9 mouse cellular contexts compared by ENCODE assay signal in the genomic region with DNA sequence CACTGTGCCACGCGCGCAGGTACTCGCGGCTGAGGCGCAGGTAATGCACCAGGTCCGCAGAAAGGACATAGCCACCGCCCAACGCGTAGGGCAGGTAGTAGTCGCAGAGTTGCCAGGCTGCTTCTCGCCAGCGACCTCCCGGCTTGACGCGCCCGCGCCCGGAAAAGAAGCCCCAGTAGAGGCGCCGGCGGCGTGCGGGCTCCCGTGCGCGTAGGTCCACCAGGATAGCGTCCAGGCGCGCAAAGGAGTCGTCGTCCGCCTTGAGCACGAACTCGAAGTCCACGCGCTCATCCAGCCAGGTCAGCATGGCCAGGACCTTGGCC. TPM values are rescaled to one million over a fixed set of nuclear protein-coding genes. Genes with fewer than 3 reads are reported as not detected.
A peak's percentile ranks its signal among the peaks of the same experiment; 100 is the strongest.
DNase-seq lines count a peak whose midpoint lies in the region; ATAC-seq and TF ChIP-seq lines count a peak whose summit lies in the region.
"Had no signal": no experiment of that assay in that cellular context is flagged by ENCODE, and none has a peak within 500 bp of the region (broad histone marks: within the 10 kb centered on the region; RNA-seq: fewer than 3 reads in every experiment).

No protein-coding gene starts in this region.

- intact Hi-C loops in heart, postnatal 10 days (cut with DNase I), result loop anchor here (2.0 kb wide), 1 partner anchor 29 kb away; the partner anchor contains the start of gene C1qtnf12

- WGBS in heart, embryonic 13.5 days, result 25% methylated on average over 37 of the region's 37 CpGs
- 27% methylated on average over 37 of the region's 37 CpGs for WGBS in forebrain, embryonic 15.5 days
- WGBS in liver, embryonic 16.5 days (ENCODE audit: insufficient replicate concordance), result 25% methylated on average over 37 of the region's 37 CpGs

- peak overlapping the region; percentile 96 for H3K4me3 ChIP-seq in heart, embryonic 13.5 days
- peak overlapping the region; percentile 58 for H3K4me3 ChIP-seq in ES-Bruce4 (ENCODE audit: low read depth, low read length)
- H3K4me3 ChIP-seq in forebrain, embryonic 15.5 days, result peak overlapping the region; percentile 97
- H3K4me3 ChIP-seq in liver, embryonic 16.5 days (ENCODE audit: low read depth, low read length), result peak overlapping the region; percentile 85

- no peak for ATAC-seq in heart, embryonic 13.5 days (ENCODE audit: extremely low read depth, insufficient number of reproducible peaks, low FRiP score, low TSS enrichment)
- no peak; the same call in 1 of the 2 replicates for ATAC-seq in forebrain, embryonic 15.5 days (replicated peaks)
- no peak for ATAC-seq in liver, embryonic 16.5 days (ENCODE audit: low read depth)

- peaks cover 26% of the 10 kb centered on the region for H3K36me3 ChIP-seq in heart, embryonic 13.5 days
- H3K36me3 ChIP-seq in ES-Bruce4 (ENCODE audit: control insufficient read depth, insufficient read depth, low read length, poor library complexity, severe bottlenecking), result peaks cover 5% of the 10 kb centered on the region; the same call in 1 of the 2 replicates
- H3K36me3 ChIP-seq in forebrain, embryonic 15.5 days, result peaks cover 7% of the 10 kb centered on the region; the same call in 1 of the 2 replicates
- H3K36me3 ChIP-seq in liver, embryonic 16.5 days (ENCODE audit: control insufficient read depth, insufficient read depth), result peaks cover 6% of the 10 kb centered on the region; the same call in 1 of the 2 replicates

- TF ChIP-seq CTCF in ES-Bruce4 (IDR thresholded peaks at IDR 0.05; ENCODE audit: low read depth, low read length), result no peak

- peak overlapping the region; percentile 99 for H3K4me2 ChIP-seq in heart, embryonic 13.5 days
- peak overlapping the region; percentile 100 for H3K4me2 ChIP-seq in forebrain, embryonic 15.5 days (replicated peaks)
- peak overlapping the region; percentile 100 for H3K4me2 ChIP-seq in liver, embryonic 16.5 days (ENCODE audit: low read depth, low read length)

- peaks cover 31% of the 10 kb centered on the region for H3K4me1 ChIP-seq in heart, embryonic 13.5 days
- no peaks in the 10 kb centered on the region for H3K4me1 ChIP-seq in ES-Bruce4 (ENCODE audit: control insufficient read depth, insufficient read depth, low read length)
- peaks cover 30% of the 10 kb centered on the region for H3K4me1 ChIP-seq in forebrain, embryonic 15.5 days
- H3K4me1 ChIP-seq in liver, embryonic 16.5 days (ENCODE audit: control insufficient read depth, low read depth, low read length), result peaks cover 54% of the 10 kb centered on the region

- TF ChIP-seq POLR2A in ES-Bruce4 (IDR thresholded peaks at IDR 0.05; ENCODE audit: insufficient read depth, low read length), result no peak

- TF ChIP-seq EP300 in ES-Bruce4 (IDR thresholded peaks at IDR 0.05; ENCODE audit: insufficient read depth, low read depth, low read length), result no peak

- H3K27ac ChIP-seq in heart, embryonic 13.5 days (replicated peaks), result peak overlapping the region; percentile 92
- H3K27ac ChIP-seq in ES-Bruce4 (ENCODE audit: insufficient read depth, low read length), result no peak overlapping the region
- peak overlapping the region; percentile 98 for H3K27ac ChIP-seq in forebrain, embryonic 15.5 days (replicated peaks)
- H3K27ac ChIP-seq in liver, embryonic 16.5 days (ENCODE audit: low read length), result peak overlapping the region; percentile 89

- H3K27me3 ChIP-seq in heart, embryonic 13.5 days (replicated peaks), result no peaks in the 10 kb centered on the region
- no peaks in the 10 kb centered on the region for H3K27me3 ChIP-seq in ES-Bruce4 (ENCODE audit: control insufficient read depth, insufficient read depth, low read length, poor library complexity, severe bottlenecking)
- H3K27me3 ChIP-seq in forebrain, embryonic 15.5 days, result no peaks in the 10 kb centered on the region
- H3K27me3 ChIP-seq in liver, embryonic 16.5 days (ENCODE audit: control insufficient read depth, insufficient read depth, low read depth, low read length), result no peaks in the 10 kb centered on the region
- H3K27me3 ChIP-seq: Patski had no signal

- H3K9ac ChIP-seq in heart, embryonic 13.5 days, result peak overlapping the region; percentile 84
- peak overlapping the region; percentile 71 for H3K9ac ChIP-seq in ES-Bruce4 (ENCODE audit: low read depth, poor library complexity, severe bottlenecking)
- H3K9ac ChIP-seq in forebrain, embryonic 15.5 days (replicated peaks), result peak overlapping the region; percentile 80
- peak overlapping the region; percentile 83 for H3K9ac ChIP-seq in liver, embryonic 16.5 days (ENCODE audit: low read depth, low read length)

- no peak for DNase-seq in heart, postnatal 10 days
- no peak for DNase-seq in spleen, postnatal 14 days (ENCODE audit: low spot score in 2 of 2)
- no peak for DNase-seq in B cell, adult 2 months
- DNase-seq in c-Kit-positive CD71-positive TER-119-positive erythroid progenitor cells, embryonic 14.5 days (ENCODE audit: low spot score), result no peak

- no peaks in the 10 kb centered on the region for H3K9me3 ChIP-seq in heart, embryonic 13.5 days
- peaks cover 5% of the 10 kb centered on the region for H3K9me3 ChIP-seq in ES-Bruce4 (replicated peaks; ENCODE audit: control insufficient read depth, insufficient read depth, low read length, poor library complexity, severe bottlenecking)
- no peaks in the 10 kb centered on the region for H3K9me3 ChIP-seq in forebrain, embryonic 15.5 days
- H3K9me3 ChIP-seq in liver, embryonic 16.5 days (replicated peaks; ENCODE audit: control insufficient read depth, low read length), result no peaks in the 10 kb centered on the region

RNA-seq across cellular contexts. Expression of gene B3galt6, which starts 0.6 kb away (rescaled TPM):
- polyA plus RNA-seq in heart, embryonic 13.5 days (2015; fragmentation: Nextera tagmentation; extraction: Ambion mirVana), result 8.8 and 10.7 TPM in 2 replicates
- total RNA-seq in heart, postnatal 10 days (2021), result 1 to 10 TPM; 3.4 to 3.7 TPM
- polyA plus RNA-seq in ES-Bruce4 (2011; ENCODE audit: insufficient read depth, insufficient read length, low read depth, missing spikeins), result 2.5 and 2.6 TPM in 2 replicates
- polyA plus RNA-seq in forebrain, embryonic 15.5 days (2015; fragmentation: Nextera tagmentation; extraction: Ambion mirVana), result 27.8 and 30.2 TPM in 2 replicates
- 3.3 and 3.6 TPM in 2 replicates for polyA plus RNA-seq in liver, embryonic 16.5 days (2015; fragmentation: Nextera tagmentation; extraction: Ambion mirVana)

RNA-seq across cellular contexts. Expression of gene Sdf4, which starts 0.8 kb away (rescaled TPM):
- 127 and 136 TPM in 2 replicates for polyA plus RNA-seq in heart, embryonic 13.5 days (2015; fragmentation: Nextera tagmentation; extraction: Ambion mirVana)
- 100 to 1,000 TPM; 105 to 108 TPM for total RNA-seq in heart, postnatal 10 days (2021)
- polyA plus RNA-seq in ES-Bruce4 (2011; ENCODE audit: insufficient read depth, insufficient read length, low read depth, missing spikeins), result 82.8 and 88.9 TPM in 2 replicates
- polyA plus RNA-seq in forebrain, embryonic 15.5 days (2015; fragmentation: Nextera tagmentation; extraction: Ambion mirVana), result 114 and 117 TPM in 2 replicates
- polyA plus RNA-seq in liver, embryonic 16.5 days (2015; fragmentation: Nextera tagmentation; extraction: Ambion mirVana), result 73.2 and 78.7 TPM in 2 replicates

RNA-seq across cellular contexts. Expression of gene Tnfrsf4, which starts 21.8 kb away (rescaled TPM):
- polyA plus RNA-seq in heart, embryonic 13.5 days (2015; fragmentation: Nextera tagmentation; extraction: Ambion mirVana), result 0.42 and 0.47 TPM in 2 replicates
- under 1 TPM; 0.62 to 0.93 TPM for total RNA-seq in heart, postnatal 10 days (2021)
- 2.4 and 2.9 TPM in 2 replicates for polyA plus RNA-seq in ES-Bruce4 (2011; ENCODE audit: insufficient read depth, insufficient read length, low read depth, missing spikeins)
- 0.83 and 0.95 TPM in 2 replicates for polyA plus RNA-seq in forebrain, embryonic 15.5 days (2015; fragmentation: Nextera tagmentation; extraction: Ambion mirVana)
- polyA plus RNA-seq in liver, embryonic 16.5 days (2015; fragmentation: Nextera tagmentation; extraction: Ambion mirVana), result 0.22 and 0.37 TPM in 2 replicates

RNA-seq across cellular contexts. Expression of gene C1qtnf12, which starts 29.8 kb away (rescaled TPM):
- polyA plus RNA-seq in heart, embryonic 13.5 days (2015; fragmentation: Nextera tagmentation; extraction: Ambion mirVana), result 20.3 and 32.8 TPM in 2 replicates
- 10 to 100 TPM; 17.8 to 24.8 TPM for total RNA-seq in heart, postnatal 10 days (2021)
- 18.8 and 19.1 TPM in 2 replicates for polyA plus RNA-seq in ES-Bruce4 (2011; ENCODE audit: insufficient read depth, insufficient read length, low read depth, missing spikeins)
- 7.4 and 9.0 TPM in 2 replicates for polyA plus RNA-seq in forebrain, embryonic 15.5 days (2015; fragmentation: Nextera tagmentation; extraction: Ambion mirVana)
- polyA plus RNA-seq in liver, embryonic 16.5 days (2015; fragmentation: Nextera tagmentation; extraction: Ambion mirVana), result 57.4 and 60.0 TPM in 2 replicates

RNA-seq across cellular contexts. Expression of gene Tnfrsf18, which starts 34.1 kb away (rescaled TPM):
- polyA plus RNA-seq in heart, embryonic 13.5 days (2015; fragmentation: Nextera tagmentation; extraction: Ambion mirVana), result 1.9 and 2.0 TPM in 2 replicates
- under 1 TPM in 1 of 2 experiments, not detected in 1; 0.29 TPM for total RNA-seq in heart, postnatal 10 days (2021)
- not detected in 2 replicates for polyA plus RNA-seq in ES-Bruce4 (2011; ENCODE audit: insufficient read depth, insufficient read length, low read depth, missing spikeins)
- 0.66 and 1.5 TPM in 2 replicates for polyA plus RNA-seq in forebrain, embryonic 15.5 days (2015; fragmentation: Nextera tagmentation; extraction: Ambion mirVana)
- 0.58 and 0.68 TPM in 2 replicates for polyA plus RNA-seq in liver, embryonic 16.5 days (2015; fragmentation: Nextera tagmentation; extraction: Ambion mirVana)
